Mouse (Mus musculus): ENCODE measurements around the gene Tcf7l2. TPM values are rescaled to one million over a fixed set of nuclear protein-coding genes. Genes with fewer than 3 reads are reported as not detected.

Gene Tcf7l2
- polyA plus RNA-seq, 1 experiment from 2014 or later, result 150 TPM

DNA sequence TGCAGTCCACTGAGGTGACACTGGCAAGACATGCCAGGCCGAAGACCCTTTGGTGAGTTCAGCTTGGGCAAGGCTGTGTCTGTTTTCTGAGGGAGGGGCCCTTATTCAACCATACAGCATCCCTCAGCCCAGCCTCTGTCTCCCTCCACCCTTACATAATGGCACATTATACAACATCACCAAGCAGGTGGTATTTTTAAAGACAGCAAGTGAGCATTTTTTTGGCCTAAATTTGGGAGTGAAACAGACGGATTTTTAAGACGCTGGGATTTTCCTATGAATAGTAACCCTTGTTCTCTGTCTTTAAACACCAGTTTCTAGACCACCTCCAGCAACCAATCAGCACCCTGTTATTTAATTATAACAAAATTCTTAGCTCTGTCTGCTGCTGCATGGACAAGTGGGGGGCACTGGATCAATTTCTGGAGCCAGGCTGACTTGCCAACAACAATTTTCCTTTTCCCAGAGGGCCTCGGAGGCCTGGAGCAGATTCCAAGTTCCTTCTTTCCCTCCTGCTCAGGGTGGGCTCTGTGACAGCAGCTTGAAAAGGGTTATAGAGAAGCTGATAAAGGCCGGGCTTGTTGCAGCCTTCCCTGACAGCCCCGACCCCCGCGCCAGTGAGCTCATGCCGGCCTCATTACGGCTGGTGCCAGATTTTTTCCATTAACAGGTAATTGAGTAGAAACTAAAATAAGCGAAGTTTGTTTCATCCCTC is 199.1 kb downstream of the Tcf7l2 start:
- Histone ChIP-seq H3K27me3 (ENCODE audit: control insufficient read depth, insufficient read depth, low read length) (no peaks in the 10 kb centered on the region), H3K4me3 (ENCODE audit: low read depth, low read length) (no peak overlapping the region), H3K36me3 (ENCODE audit: control insufficient read depth, insufficient read depth, low read length) (no peaks in the 10 kb centered on the region), H3K9me3 (ENCODE audit: control insufficient read depth, low read length) (no peaks in the 10 kb centered on the region), H3K4me2 (ENCODE audit: low read depth, low read length, severe bottlenecking) (peak overlapping the region; percentile 37; the same call in 1 of the 2 replicates), H3K9ac (ENCODE audit: low read length) (peak overlapping the region; percentile 21; the same call in 1 of the 2 replicates), H3K27ac (ENCODE audit: low read depth, low read length) (peak overlapping the region; percentile 64), H3K4me1 (replicated peaks; ENCODE audit: control insufficient read depth, insufficient read depth, low read length) (peaks cover 10% of the 10 kb centered on the region; the same call in 1 of the 2 replicates)
- WGBS, result 18% methylated on average over 11 of the region's 11 CpGs
- ATAC-seq (replicated peaks; ENCODE audit: low FRiP score) (peak; percentile 84), DNase-seq (ENCODE audit: low spot score) (peak; percentile 84)

DNA sequence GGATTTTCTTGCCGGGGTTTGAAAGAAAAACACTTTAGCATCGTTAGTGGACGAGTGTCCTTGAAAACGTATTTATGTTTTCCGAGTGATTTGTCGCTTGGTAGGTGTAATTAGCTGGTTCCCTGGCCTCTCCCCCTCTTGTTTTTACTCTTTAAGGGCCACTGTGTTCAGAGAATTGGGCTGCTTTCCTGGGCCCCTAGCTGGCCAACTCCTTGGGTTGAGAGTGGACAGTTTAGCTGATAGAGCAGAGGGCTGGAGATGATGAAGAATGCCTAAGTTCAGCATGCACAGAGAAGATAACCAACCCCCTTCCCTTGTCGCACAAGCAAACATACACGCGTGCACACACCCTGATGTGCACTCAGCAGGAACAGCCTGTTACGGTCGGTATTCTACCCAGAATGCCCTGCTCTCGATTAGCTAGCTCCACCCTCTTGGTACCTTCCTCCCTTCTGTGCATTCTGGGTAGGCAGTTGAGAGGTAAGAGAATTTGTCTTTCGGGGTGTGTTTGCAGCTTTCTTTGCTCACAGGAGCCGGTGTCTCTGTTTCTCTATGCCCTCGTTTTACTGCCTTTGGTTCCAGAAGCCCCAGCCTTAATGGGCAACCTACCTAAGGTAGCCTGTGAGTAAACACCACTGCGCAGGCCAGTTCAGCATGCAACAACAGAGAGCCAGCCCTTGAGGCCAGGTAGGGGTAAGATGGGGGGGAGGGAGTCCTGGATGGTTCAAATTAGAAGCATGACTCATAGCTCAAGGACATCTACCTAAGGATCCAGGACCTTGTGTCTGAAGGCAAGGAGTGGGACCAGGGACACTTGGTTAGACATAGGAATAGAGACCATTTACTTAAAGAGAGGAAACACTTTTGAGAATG is 199.9 kb downstream of the Tcf7l2 start:
- H3K4me3 ChIP-seq (ENCODE audit: low read depth, low read length), result no peak overlapping the region
- DNase-seq (ENCODE audit: low spot score), result no peak
- 44% methylated on average over 16 of the region's 16 CpGs for WGBS
- H3K4me2 ChIP-seq (ENCODE audit: low read depth, low read length, severe bottlenecking), result peak overlapping the region; percentile 37
- peak; percentile 67 for ATAC-seq (replicated peaks; ENCODE audit: low FRiP score)
- no peaks in the 10 kb centered on the region for H3K27me3 ChIP-seq (ENCODE audit: control insufficient read depth, insufficient read depth, low read length)
- peaks cover 10% of the 10 kb centered on the region; the same call in 1 of the 2 replicates for H3K4me1 ChIP-seq (replicated peaks; ENCODE audit: control insufficient read depth, insufficient read depth, low read length)
- peak overlapping the region; percentile 64; the same call in 1 of the 2 replicates for H3K27ac ChIP-seq (ENCODE audit: low read depth, low read length)
- H3K9me3 ChIP-seq (ENCODE audit: control insufficient read depth, low read length), result no peaks in the 10 kb centered on the region
- peak overlapping the region; percentile 21 for H3K9ac ChIP-seq (ENCODE audit: low read length)
- H3K36me3 ChIP-seq (ENCODE audit: control insufficient read depth, insufficient read depth, low read length), result no peaks in the 10 kb centered on the region

DNA sequence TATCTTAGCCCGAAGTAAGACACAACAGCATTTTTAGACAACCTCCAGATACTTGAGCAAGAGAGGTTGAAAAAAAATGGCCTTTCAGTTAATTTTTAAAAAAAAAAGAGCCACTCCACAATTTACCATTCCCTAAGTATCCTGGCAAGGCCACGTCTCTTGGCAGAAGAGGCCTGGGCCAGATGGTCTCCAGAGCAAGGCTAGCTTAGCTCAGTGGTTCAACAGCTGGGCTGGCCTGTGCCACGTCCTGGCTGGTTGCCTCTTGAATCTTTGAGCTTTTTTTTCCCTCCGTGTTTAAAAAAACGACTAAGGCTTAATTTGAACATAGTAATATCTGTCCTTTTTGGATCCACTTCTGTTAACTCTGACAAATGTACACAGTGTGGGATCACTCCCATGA is 209.8 kb downstream of the Tcf7l2 start:
- Histone ChIP-seq H3K4me3 (ENCODE audit: low read depth, low read length) (no peak overlapping the region), H3K4me1 (replicated peaks; ENCODE audit: control insufficient read depth, insufficient read depth, low read length) (0 out of 2 replicates have a peak, but pooled peaks cover 4% of the 10 kb centered on the region), H3K9me3 (ENCODE audit: control insufficient read depth, low read length) (no peaks in the 10 kb centered on the region), H3K9ac (ENCODE audit: low read length) (no peak overlapping the region), H3K27me3 (ENCODE audit: control insufficient read depth, insufficient read depth, low read length) (no peaks in the 10 kb centered on the region), H3K4me2 (ENCODE audit: low read depth, low read length, severe bottlenecking) (no peak overlapping the region), H3K36me3 (ENCODE audit: control insufficient read depth, insufficient read depth, low read length) (no peaks in the 10 kb centered on the region), H3K27ac (ENCODE audit: low read depth, low read length) (no peak overlapping the region)
- ATAC-seq (replicated peaks; ENCODE audit: low FRiP score) (no peak), DNase-seq (ENCODE audit: low spot score) (no peak)
- 86% methylated on average over 5 of the region's 5 CpGs for WGBS

DNA sequence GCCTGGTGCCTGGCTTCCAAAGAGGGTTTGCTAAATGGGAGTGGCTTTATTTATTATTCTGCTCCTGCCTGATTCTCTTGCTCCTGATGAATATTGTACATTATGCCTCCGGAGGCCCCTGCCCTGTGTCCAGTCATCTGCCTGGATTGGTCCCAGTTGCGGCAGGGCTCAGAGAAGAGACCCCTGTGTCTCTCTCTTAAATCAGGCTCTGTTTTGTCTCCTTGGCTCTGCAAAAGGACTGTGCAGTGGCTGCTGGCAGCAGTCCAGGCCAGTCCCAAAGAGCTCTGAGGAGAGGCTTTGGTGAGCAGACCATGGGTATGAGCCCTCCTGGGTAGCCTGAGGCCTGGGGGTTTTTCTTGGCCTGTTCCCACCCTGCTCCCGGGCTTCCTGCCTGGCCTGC is 211.6 kb downstream of the Tcf7l2 start:
- H3K27me3 ChIP-seq (ENCODE audit: control insufficient read depth, insufficient read depth, low read length), result no peaks in the 10 kb centered on the region
- no peaks in the 10 kb centered on the region for H3K36me3 ChIP-seq (ENCODE audit: control insufficient read depth, insufficient read depth, low read length)
- H3K4me3 ChIP-seq (ENCODE audit: low read depth, low read length), result no peak overlapping the region
- no peak overlapping the region for H3K4me2 ChIP-seq (ENCODE audit: low read depth, low read length, severe bottlenecking)
- H3K27ac ChIP-seq (ENCODE audit: low read depth, low read length), result no peak overlapping the region
- WGBS, result 72% methylated on average over 3 of the region's 3 CpGs
- DNase-seq (ENCODE audit: low spot score) (no peak), ATAC-seq (replicated peaks; ENCODE audit: low FRiP score) (no peak)
- 0 out of 2 replicates have a peak, but pooled peaks cover 4% of the 10 kb centered on the region for H3K4me1 ChIP-seq (replicated peaks; ENCODE audit: control insufficient read depth, insufficient read depth, low read length)
- H3K9ac ChIP-seq (ENCODE audit: low read length), result no peak overlapping the region
- H3K9me3 ChIP-seq (ENCODE audit: control insufficient read depth, low read length), result no peaks in the 10 kb centered on the region

DNA sequence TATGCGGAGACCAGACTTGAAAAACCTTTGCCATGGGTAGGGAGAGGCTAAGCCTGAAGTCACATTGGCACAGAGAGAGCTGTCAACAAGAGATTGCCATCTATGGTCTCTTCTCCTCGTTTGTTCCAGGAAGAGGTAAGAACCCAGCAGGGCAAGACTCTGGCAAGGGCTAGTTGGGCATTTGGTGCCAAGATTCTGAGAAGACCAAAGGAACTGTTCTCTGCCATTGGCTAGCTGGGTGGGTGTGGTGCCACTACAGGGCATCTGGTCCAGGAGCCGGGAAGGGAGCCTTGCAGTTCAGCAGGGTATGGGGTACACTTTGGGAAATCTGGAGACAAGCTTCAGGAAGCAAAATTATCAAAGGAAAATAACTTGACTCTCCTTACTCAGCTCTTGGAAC is 213.5 kb downstream of the Tcf7l2 start:
- Histone ChIP-seq H3K4me2 (ENCODE audit: low read depth, low read length, severe bottlenecking) (no peak overlapping the region), H3K4me1 (replicated peaks; ENCODE audit: control insufficient read depth, insufficient read depth, low read length) (0 out of 2 replicates have a peak, but pooled peaks cover 4% of the 10 kb centered on the region), H3K4me3 (ENCODE audit: low read depth, low read length) (no peak overlapping the region), H3K27me3 (ENCODE audit: control insufficient read depth, insufficient read depth, low read length) (no peaks in the 10 kb centered on the region), H3K9ac (ENCODE audit: low read length) (no peak overlapping the region), H3K9me3 (ENCODE audit: control insufficient read depth, low read length) (peaks cover 4% of the 10 kb centered on the region; the same call in 1 of the 2 replicates), H3K36me3 (ENCODE audit: control insufficient read depth, insufficient read depth, low read length) (no peaks in the 10 kb centered on the region), H3K27ac (ENCODE audit: low read depth, low read length) (no peak overlapping the region)
- WGBS, result 89% methylated on average over 3 of the region's 3 CpGs
- DNase-seq (ENCODE audit: low spot score), result no peak
- no peak for ATAC-seq (replicated peaks; ENCODE audit: low FRiP score)

DNA sequence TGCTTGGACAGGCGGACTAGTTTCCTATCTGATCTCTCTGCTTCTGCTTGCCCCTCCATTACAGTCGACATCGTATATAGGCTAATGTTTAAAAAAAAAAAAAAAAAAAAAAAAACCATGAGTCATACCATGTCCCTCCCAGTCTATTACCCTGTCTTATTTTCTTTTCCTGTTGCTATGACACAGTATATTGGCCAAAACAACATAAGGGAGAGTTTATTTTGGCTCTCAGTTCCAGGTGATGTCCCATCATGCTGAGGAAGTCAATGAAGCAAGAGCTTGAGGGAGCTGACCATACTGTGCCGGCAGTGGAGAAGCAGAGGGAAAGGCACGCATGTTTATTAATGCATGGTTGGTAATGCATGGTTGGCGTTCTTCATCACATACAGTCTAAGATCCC is 215.1 kb downstream of the Tcf7l2 start:
- Histone ChIP-seq H3K9ac (ENCODE audit: low read length) (no peak overlapping the region), H3K27me3 (ENCODE audit: control insufficient read depth, insufficient read depth, low read length) (no peaks in the 10 kb centered on the region), H3K27ac (ENCODE audit: low read depth, low read length) (no peak overlapping the region), H3K9me3 (ENCODE audit: control insufficient read depth, low read length) (peaks cover 4% of the 10 kb centered on the region; the same call in 1 of the 2 replicates), H3K4me3 (ENCODE audit: low read depth, low read length) (no peak overlapping the region), H3K4me1 (replicated peaks; ENCODE audit: control insufficient read depth, insufficient read depth, low read length) (0 out of 2 replicates have a peak, but pooled peaks cover 4% of the 10 kb centered on the region), H3K4me2 (ENCODE audit: low read depth, low read length, severe bottlenecking) (no peak overlapping the region), H3K36me3 (ENCODE audit: control insufficient read depth, insufficient read depth, low read length) (no peaks in the 10 kb centered on the region)
- DNase-seq (ENCODE audit: low spot score), result no peak
- WGBS, result 92% methylated on average over 6 of the region's 6 CpGs
- ATAC-seq (replicated peaks; ENCODE audit: low FRiP score), result no peak

DNA sequence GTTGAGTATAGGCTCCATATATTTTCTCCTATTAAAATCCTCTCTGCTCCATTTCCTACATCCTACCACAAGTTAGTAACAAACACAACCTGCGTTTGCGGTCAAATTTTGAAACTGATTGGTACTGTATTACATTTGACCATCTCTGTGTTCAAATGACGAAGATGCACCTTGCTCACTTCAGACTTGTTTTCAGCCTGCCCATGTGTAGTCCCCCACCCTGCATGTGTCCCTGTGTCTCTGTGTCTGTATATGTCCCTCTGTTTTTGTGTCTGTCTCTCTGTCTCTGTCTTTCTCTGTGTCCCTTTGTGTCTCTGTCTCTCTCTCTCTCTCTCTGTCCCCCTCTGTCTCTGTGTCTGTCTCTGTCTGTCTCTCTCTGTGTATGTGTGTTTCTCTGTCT is 222.8 kb downstream of the Tcf7l2 start:
- no peaks in the 10 kb centered on the region for H3K27me3 ChIP-seq (ENCODE audit: control insufficient read depth, insufficient read depth, low read length)
- no peaks in the 10 kb centered on the region for H3K36me3 ChIP-seq (ENCODE audit: control insufficient read depth, insufficient read depth, low read length)
- peaks cover 2% of the 10 kb centered on the region; the same call in 1 of the 2 replicates for H3K9me3 ChIP-seq (ENCODE audit: control insufficient read depth, low read length)
- H3K4me3 ChIP-seq (ENCODE audit: low read depth, low read length), result no peak overlapping the region
- no peak overlapping the region for H3K27ac ChIP-seq (ENCODE audit: low read depth, low read length)
- ATAC-seq (replicated peaks; ENCODE audit: low FRiP score) (no peak), DNase-seq (ENCODE audit: low spot score) (no peak)
- H3K4me2 ChIP-seq (ENCODE audit: low read depth, low read length, severe bottlenecking), result no peak overlapping the region
- H3K9ac ChIP-seq (ENCODE audit: low read length), result no peak overlapping the region
- H3K4me1 ChIP-seq (replicated peaks; ENCODE audit: control insufficient read depth, insufficient read depth, low read length), result no peaks in the 10 kb centered on the region
- 93% methylated on average over 3 of the region's 3 CpGs for whole genome bisulfite sequencing

DNA sequence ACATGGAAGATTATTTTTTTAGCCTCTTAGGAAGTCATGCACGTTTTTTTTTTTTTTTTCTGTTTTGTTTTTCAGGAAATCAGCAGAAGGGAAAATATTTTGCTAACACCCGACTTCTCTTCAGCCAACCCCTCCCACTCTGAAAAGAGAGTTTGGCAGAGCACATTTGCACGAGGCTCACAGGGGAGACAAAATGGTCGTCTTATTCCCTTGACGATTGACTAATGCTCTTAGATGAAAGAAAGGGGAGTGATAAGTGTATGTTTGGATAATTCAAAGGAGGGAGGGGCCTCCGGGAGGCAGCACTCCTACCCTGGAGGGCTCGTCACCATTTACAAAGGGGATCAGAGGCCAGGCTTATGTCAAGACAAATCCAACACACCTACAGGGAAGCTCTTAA is 224.4 kb downstream of the Tcf7l2 start:
- 48% methylated on average over 7 of the region's 7 CpGs for WGBS
- Histone ChIP-seq H3K9me3 (ENCODE audit: control insufficient read depth, low read length) (no peaks in the 10 kb centered on the region), H3K36me3 (ENCODE audit: control insufficient read depth, insufficient read depth, low read length) (no peaks in the 10 kb centered on the region), H3K9ac (ENCODE audit: low read length) (no peak overlapping the region), H3K27me3 (ENCODE audit: control insufficient read depth, insufficient read depth, low read length) (no peaks in the 10 kb centered on the region), H3K4me1 (replicated peaks; ENCODE audit: control insufficient read depth, insufficient read depth, low read length) (peaks cover 10% of the 10 kb centered on the region), H3K27ac (ENCODE audit: low read depth, low read length) (no peak overlapping the region), H3K4me2 (ENCODE audit: low read depth, low read length, severe bottlenecking) (no peak overlapping the region), H3K4me3 (ENCODE audit: low read depth, low read length) (no peak overlapping the region)
- DNase-seq (ENCODE audit: low spot score) (no peak), ATAC-seq (replicated peaks; ENCODE audit: low FRiP score) (no peak)

All from forebrain, embryonic 11.5 days (tissue).